Mouse (Mus musculus) intestine, embryonic 14.5 days (tissue): ENCODE results near the gene Snrpa. TPM values are rescaled to one million over a fixed set of nuclear protein-coding genes. Genes with fewer than 3 reads are reported as not detected.
A peak's percentile ranks its signal among the peaks of the same experiment; 100 is the strongest.

Source experiments
- ATAC-seq: fragments of 200-750 bp; cut with Nextera tagmentation; replicated peaks from 2 replicates; pipeline ENCODE4 v1.8.0; 2017; ENCODE audit warnings: low read depth, moderate number of reproducible peaks, moderate TSS enrichment, moderate library complexity; ENCODE audit not compliant: low FRiP score, low TSS enrichment
- DNase-seq: peaks from one replicate; pipeline ENCODE4 v3.0.0-alpha.2; 2018; ENCODE audit warnings: low spot score
- H3K27ac ChIP-seq: fragments of 300-500 bp; sonication (generic); 2 replicates; pipeline ENCODE4 v1.5.1; 2014; ENCODE audit warnings: low read depth, mild to moderate bottlenecking, control low read depth
- H3K27me3 ChIP-seq: fragments of 300-500 bp; sonication (generic); replicated peaks from 2 replicates; pipeline ENCODE4 v1.6.1; 2014; ENCODE audit warnings: low read length, control low read depth; ENCODE audit not compliant: control insufficient read depth, insufficient read depth
- H3K36me3 ChIP-seq: fragments of 300-500 bp; sonication (generic); 2 replicates; pipeline ENCODE4 v1.6.1; 2014; ENCODE audit warnings: low read length, control low read depth; ENCODE audit not compliant: control insufficient read depth, insufficient read depth
- H3K4me1 ChIP-seq: fragments of 300-500 bp; sonication (generic); replicated peaks from 2 replicates; pipeline ENCODE4 v1.6.1; 2014; ENCODE audit warnings: low read length, control low read depth, mixed read lengths; ENCODE audit not compliant: control insufficient read depth, insufficient read depth
- H3K4me2 ChIP-seq: fragments of 300-500 bp; sonication (generic); 2 replicates; pipeline ENCODE4 v1.6.1; 2014; ENCODE audit warnings: low read length
- H3K4me3 ChIP-seq: fragments of 300-500 bp; sonication (generic); 2 replicates; pipeline ENCODE4 v1.5.1; 2014; ENCODE audit warnings: low read depth, low read length, control low read depth, mixed read lengths
- H3K9ac ChIP-seq: fragments of 300-500 bp; sonication (generic); 2 replicates; pipeline ENCODE4 v1.6.1; 2014; ENCODE audit warnings: mild to moderate bottlenecking, low read length
- H3K9me3 ChIP-seq: fragments of 300-500 bp; sonication (generic); 2 replicates; pipeline ENCODE4 v1.6.1; 2016; ENCODE audit warnings: low read length, control low read depth; ENCODE audit not compliant: control insufficient read depth
- WGBS: fragments of 180-500 bp; shearing (Covaris S2); extraction: QIAGEN DNeasy Blood & Tissue Kit; methylation state at CpG from one replicate; pipeline ENCODE4 v1.1.7; 2014; 5-methylcytosine and 5-hydroxymethylcytosine counted together
- polyA plus RNA-seq: library from polyadenylated mRNA; unstranded; fragments of >200 nt; fragmentation: Nextera tagmentation; extraction: Ambion mirVana; gene quantifications from 2 replicates; pipeline ENCODE4 v1.2.1, GENCODE M21; 2014

Gene Snrpa
- polyA plus RNA-seq, 1 experiment from 2014 or later, result 283 TPM

- Histone ChIP-seq H3K27me3 (no peaks in the 10 kb centered on the region), H3K27ac (peak within 1 kb of the TSS; percentile 98), H3K4me2 (peak within 1 kb of the TSS; percentile 89), H3K9ac (peak within 1 kb of the TSS; percentile 87), H3K4me3 (peak within 1 kb of the TSS; percentile 72), H3K9me3 (no peaks in the 10 kb centered on the region), H3K36me3 (peaks cover 47% of the 10 kb centered on the region), H3K4me1 (peaks cover 35% of the 10 kb centered on the region)
- ATAC-seq (peak; percentile 87), DNase-seq (peak; percentile 96)
- WGBS, result 1% methylated on average over 60 of the region's 61 CpGs
Measured at GRCm38 (mm10) chr7:27166614-27167474, 29.2 kb downstream of the Snrpa start, which contains the start of gene Egln2. TSS of gene Egln2 (minus strand) at chr7:27166802.

DNA sequence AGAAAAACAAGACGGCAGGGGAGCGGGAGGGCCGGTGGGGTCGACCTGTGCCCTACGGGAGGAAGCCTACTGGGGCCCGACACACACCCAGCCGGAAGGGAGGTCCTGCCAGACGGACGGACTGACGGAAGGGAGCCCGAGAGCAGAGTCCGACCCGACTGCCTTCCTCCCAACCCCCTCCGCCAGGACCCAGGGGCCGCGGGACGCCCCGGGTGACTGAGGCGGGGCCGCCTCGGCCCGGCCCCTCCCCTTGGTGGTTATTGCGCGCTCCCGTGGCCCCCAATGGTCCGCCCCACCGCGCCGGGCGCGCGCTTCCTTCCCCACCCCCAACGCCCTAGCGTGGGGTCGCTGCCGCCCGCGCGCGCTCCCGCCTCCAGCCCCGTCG, 29.9 kb downstream of the Snrpa start:
- peaks cover 43% of the 10 kb centered on the region for H3K36me3 ChIP-seq
- no peaks in the 10 kb centered on the region for H3K9me3 ChIP-seq
- peak overlapping the region; percentile 87 for H3K9ac ChIP-seq
- H3K27ac ChIP-seq, result peak overlapping the region; percentile 98
- peak overlapping the region; percentile 72 for H3K4me3 ChIP-seq
- H3K4me1 ChIP-seq, result peaks cover 35% of the 10 kb centered on the region
- no peaks in the 10 kb centered on the region for H3K27me3 ChIP-seq
- ATAC-seq (peak; percentile 84), DNase-seq (no peak)
- 1% methylated on average over 25 of the region's 43 CpGs for WGBS
- H3K4me2 ChIP-seq, result peak overlapping the region; percentile 89

GRCm38 (mm10) chr7:27165696-27166095, 30.4 kb downstream of the Snrpa start:
- peak overlapping the region; percentile 98 for H3K27ac ChIP-seq
- peaks cover 38% of the 10 kb centered on the region for H3K36me3 ChIP-seq
- H3K9ac ChIP-seq, result peak overlapping the region; percentile 87
- peaks cover 35% of the 10 kb centered on the region for H3K4me1 ChIP-seq
- ATAC-seq, result no peak
- H3K4me2 ChIP-seq, result peak overlapping the region; percentile 89
- WGBS, result 2% methylated on average over 8 of the region's 8 CpGs
- no peaks in the 10 kb centered on the region for H3K9me3 ChIP-seq
- DNase-seq, result no peak
- peak overlapping the region; percentile 72 for H3K4me3 ChIP-seq
- no peaks in the 10 kb centered on the region for H3K27me3 ChIP-seq

GRCm38 (mm10) chr7:27165007-27165655, 30.9 kb downstream of the Snrpa start:
- 73% methylated on average over 22 of the region's 23 CpGs for WGBS
- Histone ChIP-seq H3K9me3 (no peaks in the 10 kb centered on the region), H3K27ac (no peak overlapping the region), H3K4me1 (peaks cover 39% of the 10 kb centered on the region), H3K4me3 (peak overlapping the region; percentile 72), H3K9ac (peak overlapping the region; percentile 87), H3K36me3 (peaks cover 36% of the 10 kb centered on the region), H3K4me2 (peak overlapping the region; percentile 89), H3K27me3 (no peaks in the 10 kb centered on the region)
- no peak for ATAC-seq
- DNase-seq, result no peak

DNA sequence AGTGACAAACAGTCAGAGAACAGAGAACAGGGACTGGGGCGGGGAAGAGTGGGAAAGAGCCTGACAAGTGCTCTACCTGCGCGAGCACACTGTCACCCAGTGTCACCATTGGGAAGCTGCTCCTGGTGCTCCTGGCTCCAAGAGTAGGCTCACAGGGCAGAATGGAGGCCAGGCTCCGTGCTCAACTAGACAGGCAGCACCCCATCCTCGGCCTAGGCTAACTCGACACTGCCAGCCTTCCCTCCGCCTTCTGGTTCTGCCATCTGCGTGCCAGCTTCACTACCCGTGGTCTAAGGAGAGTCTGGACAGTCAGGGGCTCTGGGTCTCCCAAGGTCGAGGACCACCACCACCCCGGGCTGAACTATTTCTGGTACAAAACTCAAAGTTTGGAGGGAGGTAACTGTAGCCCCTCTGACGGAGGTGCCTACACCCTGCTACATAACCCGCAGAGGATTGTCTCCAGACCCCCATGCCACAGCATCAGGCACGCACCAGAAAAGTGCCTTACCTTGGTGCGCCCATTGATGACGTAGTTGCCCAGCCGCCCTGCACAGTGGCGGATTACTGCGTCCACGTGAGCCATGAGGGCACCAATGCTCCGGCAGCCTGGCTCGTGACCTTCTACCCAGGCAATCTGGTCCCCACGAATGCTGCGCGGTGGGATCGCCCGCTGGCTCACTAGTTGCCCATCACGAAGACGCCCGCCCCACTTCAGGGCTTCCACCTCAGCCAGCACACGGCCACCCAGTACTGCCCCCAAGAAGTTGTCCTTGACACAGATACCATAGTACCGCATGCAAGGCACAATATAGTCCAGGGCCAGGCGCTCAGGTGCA, 31.7 kb downstream of the Snrpa start:
- Histone ChIP-seq H3K9me3 (no peaks in the 10 kb centered on the region), H3K27me3 (no peaks in the 10 kb centered on the region), H3K9ac (0 out of 2 replicates have a peak overlapping the region, but pooled peaks have one; percentile 13), H3K36me3 (peaks cover 36% of the 10 kb centered on the region), H3K4me3 (peak overlapping the region; percentile 72; the same call in 1 of the 2 replicates), H3K27ac (no peak overlapping the region), H3K4me1 (peaks cover 41% of the 10 kb centered on the region), H3K4me2 (peak overlapping the region; percentile 89)
- no peak for DNase-seq
- ATAC-seq, result no peak
- WGBS, result 77% methylated on average over 33 of the region's 33 CpGs

DNA sequence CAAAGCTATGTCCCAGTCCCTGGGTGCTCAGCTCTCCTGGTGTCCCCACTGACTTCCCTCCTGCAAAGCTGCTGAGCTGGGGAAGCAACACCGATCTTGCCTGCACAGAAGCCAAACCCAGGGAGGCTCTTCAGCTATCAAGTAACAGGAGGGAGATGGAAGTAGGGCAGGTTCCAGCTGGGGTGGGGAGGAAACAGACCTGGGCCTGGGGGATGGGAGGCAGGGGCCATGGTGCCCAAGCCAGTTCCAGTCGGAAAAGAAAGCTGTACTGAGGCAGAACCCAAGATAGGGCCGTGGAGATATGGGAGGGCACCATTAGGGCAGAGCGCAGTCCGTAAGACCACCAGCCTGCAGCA, 32.6 kb downstream of the Snrpa start:
- ATAC-seq (no peak), DNase-seq (no peak)
- Histone ChIP-seq H3K27ac (no peak overlapping the region), H3K4me2 (peak overlapping the region; percentile 89), H3K4me1 (peaks cover 41% of the 10 kb centered on the region), H3K4me3 (no peak overlapping the region), H3K27me3 (no peaks in the 10 kb centered on the region), H3K9me3 (no peaks in the 10 kb centered on the region), H3K36me3 (peaks cover 44% of the 10 kb centered on the region), H3K9ac (0 out of 2 replicates have a peak overlapping the region, but pooled peaks have one; percentile 13)
- WGBS, result 80% methylated on average over 5 of the region's 5 CpGs

DNA sequence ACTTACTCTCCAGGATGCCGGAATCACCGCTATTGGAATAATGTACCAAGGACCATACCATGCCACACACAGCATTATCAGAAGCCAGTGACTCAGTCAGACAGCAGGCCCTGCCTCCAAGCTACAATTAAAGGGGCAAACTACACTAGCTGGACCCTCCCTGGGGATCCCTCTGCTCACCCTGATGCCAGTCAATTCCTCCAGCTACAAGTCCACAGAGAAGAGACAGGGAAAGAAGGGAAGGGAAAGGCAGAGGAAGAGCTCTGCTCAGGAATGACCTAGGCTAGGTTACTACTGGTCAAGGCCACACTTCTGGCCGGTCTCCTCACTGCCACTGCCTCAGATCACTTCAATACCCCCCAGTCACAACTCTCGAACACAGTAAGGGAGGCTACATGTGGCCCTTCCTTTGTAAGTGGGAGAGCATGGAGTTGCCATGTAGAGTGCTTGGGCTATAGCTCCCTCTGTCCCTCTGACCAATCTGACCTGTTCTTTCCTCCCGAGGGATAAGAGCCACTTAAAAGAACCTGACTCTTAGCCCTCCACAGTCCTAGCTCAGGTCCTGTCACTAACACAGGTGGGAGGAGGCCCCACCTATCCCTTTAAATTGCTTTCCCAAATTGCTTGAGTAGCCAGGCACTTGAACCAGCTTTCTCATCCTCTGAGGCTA, 33.2 kb downstream of the Snrpa start:
- peaks cover 49% of the 10 kb centered on the region for H3K36me3 ChIP-seq
- H3K9me3 ChIP-seq, result no peaks in the 10 kb centered on the region
- no peak for ATAC-seq
- peak overlapping the region; percentile 89; the same call in 1 of the 2 replicates for H3K4me2 ChIP-seq
- DNase-seq, result no peak
- H3K9ac ChIP-seq, result no peak overlapping the region
- no peak overlapping the region for H3K4me3 ChIP-seq
- 79% methylated on average over 5 of the region's 5 CpGs for WGBS
- H3K4me1 ChIP-seq, result peaks cover 41% of the 10 kb centered on the region
- H3K27me3 ChIP-seq, result no peaks in the 10 kb centered on the region
- no peak overlapping the region for H3K27ac ChIP-seq

GRCm38 (mm10) chr7:27161744-27162143, 34.3 kb downstream of the Snrpa start:
- no peaks in the 10 kb centered on the region for H3K27me3 ChIP-seq
- ATAC-seq (no peak), DNase-seq (no peak)
- H3K27ac ChIP-seq, result no peak overlapping the region
- H3K9ac ChIP-seq, result no peak overlapping the region
- peaks cover 57% of the 10 kb centered on the region for H3K36me3 ChIP-seq
- H3K9me3 ChIP-seq, result no peaks in the 10 kb centered on the region
- WGBS, result 83% methylated on average over 4 of the region's 4 CpGs
- peaks cover 37% of the 10 kb centered on the region for H3K4me1 ChIP-seq
- no peak overlapping the region for H3K4me3 ChIP-seq
- H3K4me2 ChIP-seq, result no peak overlapping the region
